Mouse (Mus musculus) heart, embryonic 13.5 days (tissue): ENCODE measurements around the gene Gm9803. TPM values are rescaled to one million over a fixed set of nuclear protein-coding genes. Genes with fewer than 3 reads are reported as not detected.

Source experiments
- ATAC-seq: fragments of 200-750 bp; cut with Nextera tagmentation; 2 replicates; pipeline ENCODE4 v1.8.0; 2017; ENCODE audit warnings: moderate TSS enrichment; ENCODE audit not compliant: insufficient number of reproducible peaks, low FRiP score, low TSS enrichment; ENCODE audit errors: extremely low read depth
- H3K27ac ChIP-seq: fragments of 300-500 bp; sonication (generic); replicated peaks from 2 replicates; pipeline ENCODE4 v1.5.1; 2015; ENCODE audit warnings: moderate library complexity, mild to moderate bottlenecking, inconsistent platforms
- H3K27me3 ChIP-seq: fragments of 300-500 bp; sonication (generic); replicated peaks from 2 replicates; pipeline ENCODE4 v1.6.1; 2015; ENCODE audit warnings: mild to moderate bottlenecking, inconsistent platforms
- H3K36me3 ChIP-seq: fragments of 300-500 bp; sonication (generic); 2 replicates; pipeline ENCODE4 v1.6.1; 2015; ENCODE audit warnings: mild to moderate bottlenecking, inconsistent platforms
- H3K4me1 ChIP-seq: fragments of 300-500 bp; sonication (generic); 2 replicates; pipeline ENCODE4 v1.6.1; 2015; ENCODE audit warnings: inconsistent platforms
- H3K4me2 ChIP-seq: fragments of 300-500 bp; sonication (generic); 2 replicates; pipeline ENCODE4 v1.6.1; 2015; ENCODE audit warnings: inconsistent platforms, mild to moderate bottlenecking, moderate library complexity
- H3K4me3 ChIP-seq: fragments of 300-500 bp; sonication (generic); 2 replicates; pipeline ENCODE4 v1.5.1; 2015; ENCODE audit warnings: moderate library complexity, mild to moderate bottlenecking, inconsistent platforms
- H3K9ac ChIP-seq: fragments of 300-500 bp; sonication (generic); 2 replicates; pipeline ENCODE4 v1.6.1; 2015; ENCODE audit warnings: inconsistent platforms, mild to moderate bottlenecking, moderate library complexity
- H3K9me3 ChIP-seq: fragments of 300-500 bp; sonication (generic); 2 replicates; pipeline ENCODE4 v1.6.1; 2016; ENCODE audit warnings: inconsistent platforms
- WGBS: fragments of 180-500 bp; shearing (Covaris S2); methylation state at CpG from one replicate; pipeline ENCODE4 v1.1.7; 2015; ENCODE audit warnings: mixed read lengths; 5-methylcytosine and 5-hydroxymethylcytosine counted together
- polyA plus RNA-seq: library from polyadenylated mRNA; unstranded; fragments of >200 nt; fragmentation: Nextera tagmentation; extraction: Ambion mirVana; gene quantifications from 2 replicates; pipeline ENCODE4 v1.2.1, GENCODE M21; 2015

Gene Gm9803
- polyA plus RNA-seq, 1 experiment from 2014 or later: 14.9 TPM

DNA sequence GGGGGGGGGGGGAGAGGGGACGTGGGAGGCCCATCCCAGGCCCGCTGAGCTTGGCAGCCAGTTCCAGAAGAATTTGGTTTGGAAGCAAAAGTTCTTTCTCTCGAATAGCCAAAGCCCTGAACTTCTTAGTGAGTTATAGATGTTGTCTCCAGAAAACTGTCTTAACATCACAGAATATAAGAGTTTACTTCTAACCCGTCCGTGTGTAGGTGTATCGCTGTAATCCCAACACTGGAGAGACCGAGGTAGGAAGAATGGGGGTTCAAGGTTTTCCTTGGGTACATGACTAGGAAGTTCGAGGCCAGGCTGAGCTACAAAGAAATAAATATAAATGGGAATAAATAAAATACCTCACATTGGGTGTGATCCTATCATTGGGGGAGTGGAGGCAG, 17.3 kb downstream of the Gm9803 start:
- H3K27ac ChIP-seq: no peak overlapping the region
- H3K27me3 ChIP-seq: no peaks in the 10 kb centered on the region
- H3K36me3 ChIP-seq: peaks cover 5% of the 10 kb centered on the region
- no peak for ATAC-seq
- peak overlapping the region; percentile 86 for H3K4me3 ChIP-seq
- H3K4me2 ChIP-seq: peak overlapping the region; percentile 81
- 39% methylated on average over 7 of the region's 8 CpGs for WGBS
- no peaks in the 10 kb centered on the region for H3K9me3 ChIP-seq
- no peak overlapping the region; the same call in 1 of the 2 replicates for H3K9ac ChIP-seq
- peaks cover 26% of the 10 kb centered on the region for H3K4me1 ChIP-seq

GRCm38 (mm10) chr10:43549411-43549810, 25.5 kb downstream of the Gm9803 start:
- H3K4me1 ChIP-seq: no peaks in the 10 kb centered on the region
- no peak overlapping the region for H3K4me3 ChIP-seq
- H3K9ac ChIP-seq: no peak overlapping the region
- no peak overlapping the region for H3K27ac ChIP-seq
- H3K4me2 ChIP-seq: no peak overlapping the region
- no peaks in the 10 kb centered on the region for H3K27me3 ChIP-seq
- ATAC-seq: no peak
- WGBS: 67% methylated on average over 5 of the region's 5 CpGs
- 0 out of 2 replicates have a peak, but pooled peaks cover 6% of the 10 kb centered on the region for H3K9me3 ChIP-seq
- no peaks in the 10 kb centered on the region for H3K36me3 ChIP-seq

DNA sequence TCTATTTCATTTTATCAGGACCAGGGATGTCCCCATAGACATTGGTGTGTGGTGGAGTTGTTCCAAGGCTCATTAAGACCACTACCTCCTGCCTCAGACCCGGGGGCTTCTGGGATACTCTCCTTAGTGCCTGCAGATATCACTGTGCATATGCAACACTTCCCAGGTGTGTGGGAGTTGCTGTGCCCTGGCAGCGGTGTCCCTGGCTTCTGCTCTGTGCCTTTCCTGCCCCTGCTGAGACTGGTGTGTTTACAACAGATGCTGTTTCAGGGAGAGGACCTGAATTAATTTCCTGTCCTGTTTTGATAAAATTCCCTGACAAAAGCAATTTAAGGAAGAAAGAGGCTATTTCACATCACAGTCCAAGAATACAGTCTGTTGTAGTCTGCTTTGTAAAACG, 27.0 kb downstream of the Gm9803 start:
- H3K4me2 ChIP-seq: no peak overlapping the region
- no peaks in the 10 kb centered on the region for H3K36me3 ChIP-seq
- WGBS: 27% methylated on average over 3 of the region's 3 CpGs
- H3K4me1 ChIP-seq: no peaks in the 10 kb centered on the region
- H3K9ac ChIP-seq: no peak overlapping the region
- no peak for ATAC-seq
- H3K9me3 ChIP-seq: 0 out of 2 replicates have a peak, but pooled peaks cover 6% of the 10 kb centered on the region
- H3K4me3 ChIP-seq: no peak overlapping the region
- H3K27ac ChIP-seq: no peak overlapping the region
- no peaks in the 10 kb centered on the region for H3K27me3 ChIP-seq

DNA sequence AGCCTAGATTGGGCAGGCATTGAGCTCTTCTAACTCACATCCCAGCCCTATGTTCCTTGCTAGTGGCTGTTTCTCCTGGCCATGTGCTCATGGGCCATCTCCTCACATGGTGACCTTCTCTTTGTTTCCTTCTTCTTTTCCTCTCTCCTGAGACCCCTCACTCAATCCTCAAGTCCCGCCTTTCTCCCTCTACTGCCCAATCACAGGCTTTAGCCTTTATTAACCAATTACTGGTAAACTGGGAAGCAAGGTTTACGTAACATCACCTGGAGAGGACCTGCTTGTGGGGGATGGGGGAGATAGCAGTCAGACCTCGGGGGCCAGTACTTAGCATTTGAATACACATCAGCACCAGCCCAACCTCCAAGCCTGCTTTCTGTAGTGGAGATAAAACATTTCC, 27.5 kb downstream of the Gm9803 start:
- no peaks in the 10 kb centered on the region for H3K27me3 ChIP-seq
- 25% methylated on average over 3 of the region's 3 CpGs for WGBS
- H3K4me3 ChIP-seq: no peak overlapping the region
- no peak for ATAC-seq
- H3K4me2 ChIP-seq: no peak overlapping the region
- H3K4me1 ChIP-seq: no peaks in the 10 kb centered on the region
- H3K9me3 ChIP-seq: 0 out of 2 replicates have a peak, but pooled peaks cover 6% of the 10 kb centered on the region
- H3K27ac ChIP-seq: no peak overlapping the region
- no peaks in the 10 kb centered on the region for H3K36me3 ChIP-seq
- H3K9ac ChIP-seq: no peak overlapping the region

- 0 out of 2 replicates have a peak, but pooled peaks cover 6% of the 10 kb centered on the region for H3K9me3 ChIP-seq
- no peak overlapping the region for H3K4me2 ChIP-seq
- no peak overlapping the region for H3K4me3 ChIP-seq
- no peaks in the 10 kb centered on the region for H3K36me3 ChIP-seq
- no peak for ATAC-seq
- H3K27ac ChIP-seq: no peak overlapping the region
- H3K9ac ChIP-seq: no peak overlapping the region
- H3K4me1 ChIP-seq: no peaks in the 10 kb centered on the region
- whole genome bisulfite sequencing: 77% methylated on average over 5 of the region's 5 CpGs
- peaks cover 4% of the 10 kb centered on the region; the same call in 1 of the 2 replicates for H3K27me3 ChIP-seq
Measured at GRCm38 (mm10) chr10:43557630-43558165, 33.8 kb downstream of the Gm9803 start.

- H3K27me3 ChIP-seq: peaks cover 4% of the 10 kb centered on the region; the same call in 1 of the 2 replicates
- no peaks in the 10 kb centered on the region for H3K9me3 ChIP-seq
- WGBS: 65% methylated on average over 11 of the region's 11 CpGs
- no peak overlapping the region for H3K9ac ChIP-seq
- H3K4me3 ChIP-seq: no peak overlapping the region
- no peaks in the 10 kb centered on the region for H3K4me1 ChIP-seq
- no peak for ATAC-seq
- no peaks in the 10 kb centered on the region for H3K36me3 ChIP-seq
- H3K27ac ChIP-seq: no peak overlapping the region
- H3K4me2 ChIP-seq: no peak overlapping the region
Measured at GRCm38 (mm10) chr10:43559313-43559712, 35.4 kb downstream of the Gm9803 start.

- ATAC-seq: no peak
- Histone ChIP-seq H3K9ac (no peak overlapping the region), H3K9me3 (no peaks in the 10 kb centered on the region), H3K4me1 (no peaks in the 10 kb centered on the region), H3K4me3 (no peak overlapping the region), H3K27ac (no peak overlapping the region), H3K36me3 (no peaks in the 10 kb centered on the region), H3K4me2 (no peak overlapping the region), H3K27me3 (peaks cover 4% of the 10 kb centered on the region; the same call in 1 of the 2 replicates)
- WGBS: 30% methylated on average over 2 of the region's 2 CpGs
Measured at GRCm38 (mm10) chr10:43560765-43561164, 36.9 kb downstream of the Gm9803 start.

GRCm38 (mm10) chr10:43561311-43561710, 37.4 kb downstream of the Gm9803 start:
- 84% methylated on average over 2 of the region's 2 CpGs for WGBS
- H3K27me3 ChIP-seq: peaks cover 4% of the 10 kb centered on the region; the same call in 1 of the 2 replicates
- no peak overlapping the region for H3K4me2 ChIP-seq
- no peak overlapping the region for H3K4me3 ChIP-seq
- no peak overlapping the region for H3K9ac ChIP-seq
- H3K27ac ChIP-seq: no peak overlapping the region
- ATAC-seq: no peak
- H3K36me3 ChIP-seq: no peaks in the 10 kb centered on the region
- no peaks in the 10 kb centered on the region for H3K4me1 ChIP-seq
- no peaks in the 10 kb centered on the region for H3K9me3 ChIP-seq

Other genes starting within 250 kb of the Gm9803 start
- gene Bend3, start 45.3 kb upstream of the Gm9803 start, polyA plus RNA-seq: 2.5 and 2.8 TPM in 2 replicates
- 76.4 and 88.7 TPM in 2 replicates for gene 1700021F05Rik, start 16.9 kb downstream of the Gm9803 start, polyA plus RNA-seq
- 98.7 and 108 TPM in 2 replicates for gene Cd24a, start 54.2 kb downstream of the Gm9803 start, polyA plus RNA-seq